Mouse (Mus musculus): Measurements from ENCODE around the gene Hhat. TPM values are rescaled to one million over a fixed set of nuclear protein-coding genes. Genes with fewer than 3 reads are reported as not detected.

Hhat gene
- polyA plus RNA-seq, 1 experiment = 0.39 TPM

GRCm38 (mm10) chr1:192756674-192757073, 14.3 kb downstream of the Hhat start:
- H3K4me1 ChIP-seq (ENCODE audit: control insufficient read depth, insufficient read depth, low read length) = peaks cover 38% of the 10 kb centered on the region
- no peak for TF ChIP-seq POLR2A (IDR thresholded peaks at IDR 0.05; ENCODE audit: borderline replicate concordance, low read depth, low read length)
- no peak for TF ChIP-seq CTCF (IDR thresholded peaks at IDR 0.05; ENCODE audit: low read depth, low read length)
- H3K4me3 ChIP-seq (ENCODE audit: insufficient read depth, low read length) = no peak overlapping the region
- H3K27ac ChIP-seq (ENCODE audit: insufficient read depth, low read depth, low read length) = no peak overlapping the region

- no peak overlapping the region for H3K27ac ChIP-seq (ENCODE audit: insufficient read depth, low read depth, low read length)
- H3K4me3 ChIP-seq (ENCODE audit: insufficient read depth, low read length) = no peak overlapping the region
- TF ChIP-seq CTCF (IDR thresholded peaks at IDR 0.05; ENCODE audit: low read depth, low read length) (no peak), POLR2A (IDR thresholded peaks at IDR 0.05; ENCODE audit: borderline replicate concordance, low read depth, low read length) (no peak)
- H3K4me1 ChIP-seq (ENCODE audit: control insufficient read depth, insufficient read depth, low read length) = peaks cover 38% of the 10 kb centered on the region
Measured at GRCm38 (mm10) chr1:192755685-192756606, 15.1 kb downstream of the Hhat start.

DNA sequence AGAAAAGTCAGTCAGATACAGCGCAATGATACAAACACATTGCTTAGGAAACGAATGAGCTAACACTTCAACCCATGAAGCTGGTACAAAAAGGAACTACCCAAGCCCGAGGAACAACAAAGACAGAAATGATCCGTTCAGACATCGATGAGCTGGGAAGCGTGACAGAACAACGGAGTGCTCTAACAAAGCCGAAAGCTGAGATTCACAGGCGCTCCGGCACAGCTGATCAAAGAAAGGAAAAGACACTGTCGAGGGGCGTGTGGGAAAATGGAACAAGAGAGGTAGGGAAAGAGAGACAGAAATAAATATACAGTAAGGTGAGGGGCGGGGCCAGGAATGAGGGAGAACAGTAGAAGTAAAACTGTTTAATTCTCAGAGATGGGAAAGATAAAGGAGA, 15.8 kb downstream of the Hhat start:
- H3K4me3 ChIP-seq (ENCODE audit: insufficient read depth, low read length) = no peak overlapping the region
- H3K27ac ChIP-seq (ENCODE audit: insufficient read depth, low read depth, low read length) = no peak overlapping the region
- no peak for TF ChIP-seq CTCF (IDR thresholded peaks at IDR 0.05; ENCODE audit: low read depth, low read length)
- no peak for TF ChIP-seq POLR2A (IDR thresholded peaks at IDR 0.05; ENCODE audit: borderline replicate concordance, low read depth, low read length)
- H3K4me1 ChIP-seq (ENCODE audit: control insufficient read depth, insufficient read depth, low read length) = peaks cover 34% of the 10 kb centered on the region

DNA sequence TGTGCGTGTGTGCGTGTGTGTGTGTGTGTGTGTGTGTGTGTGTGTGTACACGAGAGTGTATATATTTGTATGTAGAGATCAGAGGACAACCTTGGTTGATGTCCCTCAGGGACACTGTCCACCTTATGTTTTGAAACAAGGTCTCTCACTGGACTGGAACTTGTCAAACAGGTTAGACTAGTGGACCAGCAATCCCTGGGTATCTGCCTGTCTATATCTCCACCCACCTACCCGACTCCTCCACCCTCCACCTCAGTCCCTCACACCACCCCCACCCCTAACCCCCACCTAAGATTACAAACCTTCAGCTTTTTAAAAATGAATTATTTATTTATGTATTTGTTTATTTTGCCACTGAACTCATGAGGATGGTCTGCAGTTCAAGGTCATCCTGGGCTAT, 16.8 kb downstream of the Hhat start:
- no peak overlapping the region for H3K4me3 ChIP-seq (ENCODE audit: insufficient read depth, low read length)
- H3K4me1 ChIP-seq (ENCODE audit: control insufficient read depth, insufficient read depth, low read length) = peaks cover 25% of the 10 kb centered on the region
- no peak overlapping the region for H3K27ac ChIP-seq (ENCODE audit: insufficient read depth, low read depth, low read length)
- TF ChIP-seq POLR2A (IDR thresholded peaks at IDR 0.05; ENCODE audit: borderline replicate concordance, low read depth, low read length) (no peak), CTCF (IDR thresholded peaks at IDR 0.05; ENCODE audit: low read depth, low read length) (no peak)

DNA sequence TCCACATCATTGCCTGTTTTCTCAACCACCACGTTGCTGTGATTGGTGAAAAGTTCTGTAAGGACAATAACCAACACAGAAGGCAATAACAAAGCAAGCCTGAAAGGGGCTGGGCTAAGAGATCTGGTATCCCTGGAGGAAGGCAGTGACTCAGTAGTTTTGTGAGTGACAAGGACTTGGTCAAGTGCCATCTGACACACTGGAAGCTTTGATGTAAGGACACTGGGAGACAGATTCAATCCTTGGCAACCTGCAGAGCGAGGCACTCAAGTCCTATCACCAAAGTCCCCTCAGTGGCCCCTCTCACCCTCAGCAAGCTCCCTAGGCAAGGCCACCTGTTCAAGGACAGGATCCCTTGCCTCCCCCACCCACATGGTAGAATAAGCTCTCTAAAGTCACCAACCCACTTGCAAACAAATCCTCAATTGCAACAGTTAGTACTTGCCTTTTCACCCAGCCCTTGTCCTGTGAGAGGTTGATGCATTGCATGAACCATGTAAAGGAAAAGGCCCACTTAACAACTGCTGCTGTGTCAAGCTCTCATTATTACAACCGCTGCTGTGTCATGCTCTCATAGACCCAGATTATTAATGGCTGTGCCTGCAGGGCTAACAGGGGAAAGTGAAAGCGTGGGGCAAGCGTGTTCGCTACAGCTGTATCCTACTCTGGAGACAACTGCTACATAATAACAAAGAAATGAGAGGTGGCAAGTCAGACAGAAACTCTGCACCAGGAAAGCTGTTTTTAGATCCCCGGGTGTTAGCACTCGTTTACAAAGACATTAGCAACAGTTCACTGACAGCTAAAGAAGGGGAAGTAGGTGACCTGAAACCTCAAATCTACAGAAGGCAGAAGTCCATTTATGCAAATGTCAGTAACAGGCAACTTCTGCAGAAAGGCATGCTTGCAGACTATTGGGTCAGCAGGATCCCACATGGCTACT, 18.1 kb downstream of the Hhat start:
- peaks cover 29% of the 10 kb centered on the region for H3K4me1 ChIP-seq (ENCODE audit: control insufficient read depth, insufficient read depth, low read length)
- TF ChIP-seq CTCF (IDR thresholded peaks at IDR 0.05; ENCODE audit: low read depth, low read length) (no peak), POLR2A (IDR thresholded peaks at IDR 0.05; ENCODE audit: borderline replicate concordance, low read depth, low read length) (no peak)
- H3K4me3 ChIP-seq (ENCODE audit: insufficient read depth, low read length) = peak overlapping the region; percentile 49
- peak overlapping the region; percentile 78 for H3K27ac ChIP-seq (ENCODE audit: insufficient read depth, low read depth, low read length)

DNA sequence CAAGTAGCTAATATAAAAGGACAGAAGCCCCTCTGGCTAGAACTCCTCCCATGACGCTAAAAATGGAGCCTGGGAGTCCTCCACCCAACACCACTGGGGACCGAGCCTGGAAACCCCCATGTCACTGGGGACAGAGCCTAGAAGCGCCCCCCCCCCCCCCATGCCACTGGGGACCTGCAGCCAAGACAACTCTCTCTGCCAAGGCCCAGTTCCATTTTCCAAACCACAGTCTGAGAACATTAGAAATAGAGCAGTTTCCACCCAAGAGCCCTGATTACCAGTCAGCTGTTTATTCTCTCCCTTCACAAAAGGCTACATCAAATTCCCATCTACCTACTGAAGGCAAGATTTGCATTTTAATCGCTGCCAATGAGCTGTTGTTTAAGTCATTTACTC, 21.0 kb downstream of the Hhat start:
- peaks cover 31% of the 10 kb centered on the region for H3K4me1 ChIP-seq (ENCODE audit: control insufficient read depth, insufficient read depth, low read length)
- no peak overlapping the region for H3K27ac ChIP-seq (ENCODE audit: insufficient read depth, low read depth, low read length)
- no peak overlapping the region for H3K4me3 ChIP-seq (ENCODE audit: insufficient read depth, low read length)
- TF ChIP-seq CTCF (IDR thresholded peaks at IDR 0.05; ENCODE audit: low read depth, low read length) (no peak), POLR2A (IDR thresholded peaks at IDR 0.05; ENCODE audit: borderline replicate concordance, low read depth, low read length) (no peak)

DNA sequence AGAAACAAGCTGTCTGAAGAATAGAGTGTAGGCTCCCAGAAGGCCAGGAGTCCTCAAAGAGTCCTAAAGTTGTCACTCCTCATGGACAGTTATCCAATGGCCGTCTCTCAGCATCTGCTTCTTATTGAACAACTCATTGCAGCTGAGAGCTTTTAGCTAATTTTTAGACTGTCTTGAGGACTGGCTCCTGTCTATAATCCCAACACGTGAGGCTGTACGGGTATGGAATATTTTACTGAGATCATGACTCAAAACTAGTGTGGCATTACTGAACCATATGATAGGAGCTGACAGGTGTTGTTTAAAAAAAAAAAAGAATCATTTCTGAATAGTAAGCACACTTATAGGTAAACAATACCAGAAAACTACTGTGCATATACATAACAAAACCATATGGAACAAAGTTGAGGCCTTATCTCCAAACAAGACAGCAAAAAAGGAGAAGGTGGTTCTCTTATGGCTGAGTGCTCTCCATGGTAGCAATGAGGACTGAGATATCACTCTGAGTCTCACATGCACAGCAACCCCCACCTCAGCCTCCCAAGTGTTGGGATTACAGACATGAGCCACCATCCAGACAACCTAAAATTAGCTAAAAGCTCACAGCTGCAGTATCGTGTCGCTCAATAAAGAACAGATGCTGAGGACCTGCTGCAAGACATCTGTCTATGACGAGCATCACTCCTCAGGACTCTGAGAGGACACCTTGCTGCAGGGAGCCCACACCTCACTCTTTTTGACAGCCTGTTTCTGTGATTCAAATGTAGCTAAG, 21.6 kb downstream of the Hhat start:
- Histone ChIP-seq H3K4me3 (ENCODE audit: insufficient read depth, low read length) (no peak overlapping the region), H3K4me1 (ENCODE audit: control insufficient read depth, insufficient read depth, low read length) (peaks cover 32% of the 10 kb centered on the region), H3K27ac (ENCODE audit: insufficient read depth, low read depth, low read length) (no peak overlapping the region)
- TF ChIP-seq POLR2A (IDR thresholded peaks at IDR 0.05; ENCODE audit: borderline replicate concordance, low read depth, low read length) (no peak), CTCF (IDR thresholded peaks at IDR 0.05; ENCODE audit: low read depth, low read length) (no peak)

- no peak overlapping the region for H3K4me3 ChIP-seq (ENCODE audit: insufficient read depth, low read length)
- no peak for TF ChIP-seq CTCF (IDR thresholded peaks at IDR 0.05; ENCODE audit: low read depth, low read length)
- H3K4me1 ChIP-seq (ENCODE audit: control insufficient read depth, insufficient read depth, low read length) = peaks cover 39% of the 10 kb centered on the region
- H3K27ac ChIP-seq (ENCODE audit: insufficient read depth, low read depth, low read length) = no peak overlapping the region
Measured at GRCm38 (mm10) chr1:192746201-192746600, 24.8 kb downstream of the Hhat start.

Data from bone marrow macrophage, adult 2 months (primary cell).